Mouse (Mus musculus) gastrocnemius, adult 2 months (tissue): ENCODE results near the gene Sag. TPM values are rescaled to one million over a fixed set of nuclear protein-coding genes. Genes with fewer than 3 reads are reported as not detected.

Source experiments
- DNase-seq: peaks from one replicate; pipeline ENCODE4 v3.0.0; 2022
- H3K27ac ChIP-seq: fragments of 200-600 bp; 2 replicates; pipeline ENCODE4 v1.8.1; 2022; ENCODE audit warnings: mild to moderate bottlenecking
- H3K4me3 ChIP-seq: fragments of 200-600 bp; 2 replicates; pipeline ENCODE4 v1.8.1; 2022; ENCODE audit warnings: mild to moderate bottlenecking, moderate library complexity
- CTCF ChIP-seq: fragments of 200-600 bp; IDR thresholded peaks from 2 replicates; pipeline ENCODE4 v1.8.1; 2022; ENCODE audit warnings: antibody characterized with exemption, mild to moderate bottlenecking, moderate library complexity
- intact Hi-C: fragments of 180-260 bp; cut with DNase I; formaldehyde crosslinking; loops from one replicate; pipeline ENCODE4 v1.15.1; 2025
- long read RNA-seq, 2 experiments: library from polyadenylated mRNA; stranded (forward); transcript quantifications; one replicate each; pipeline ENCODE4 v2.0.0; 2021
- total RNA-seq, 2 experiments: library from RNA; stranded (reverse); gene quantifications; 2 replicates each; pipeline ENCODE4 v1.2.3; 2021

Sag gene
- under 1 TPM; 0.17 to 0.23 TPM for total RNA-seq
- long read RNA-seq, experiment 1: 0 reads
- long read RNA-seq, experiment 2: 0 reads

- intact Hi-C loops: no loop called here
- TF ChIP-seq CTCF: no peak
These were observed at the start of gene Sag for GRCm38 (mm10) chr1:87803576-87803975. Gene Sag (plus strand): TSS chr1:87803680.

GRCm38 (mm10) chr1:87755641-87756470 lies 47.6 kb upstream of the Sag start, which contains the start of gene Atg16l1:
Gene Atg16l1 (plus strand): TSS chr1:87755870.
- TF ChIP-seq CTCF: peak; percentile 66
- Histone ChIP-seq H3K4me3 (peak within 1 kb of the TSS; percentile 80), H3K27ac (peak within 1 kb of the TSS; percentile 96)
- intact Hi-C loops: loop anchor here (10.0 kb wide), 1 partner anchor 311 kb away; no protein-coding TSS in a partner anchor
- peak; percentile 96 for DNase-seq

More at GRCm38 (mm10) chr1:87803576-87803975, at the start of gene Sag:
- H3K4me3 ChIP-seq: no peak within 1 kb of the TSS
- DNase-seq: no peak
- no peak within 1 kb of the TSS for H3K27ac ChIP-seq

DNA sequence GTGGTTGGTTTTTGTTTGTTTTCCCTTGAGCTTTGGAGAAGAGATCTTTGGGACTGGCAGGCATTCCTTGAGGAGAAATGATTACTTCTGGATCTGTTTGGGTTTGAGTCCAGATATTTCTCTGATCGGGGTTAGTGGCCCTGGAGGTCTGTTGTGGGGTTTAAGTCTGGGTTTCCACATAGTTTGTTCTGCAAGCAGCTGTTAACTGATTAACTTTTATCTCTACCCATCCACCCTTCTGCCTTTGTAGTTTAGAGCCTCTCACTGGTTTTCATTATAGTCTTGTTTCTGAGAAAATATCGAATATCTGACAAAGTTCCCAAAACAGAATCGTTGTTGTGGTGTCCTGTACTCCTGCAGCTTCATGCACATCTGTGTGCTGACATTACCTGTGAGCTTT lies 39.7 kb upstream of the Sag start:
- no peak for DNase-seq
- Histone ChIP-seq H3K4me3 (no peak overlapping the region), H3K27ac (no peak overlapping the region)
- intact Hi-C loops: no loop called here
- TF ChIP-seq CTCF: no peak

DNA sequence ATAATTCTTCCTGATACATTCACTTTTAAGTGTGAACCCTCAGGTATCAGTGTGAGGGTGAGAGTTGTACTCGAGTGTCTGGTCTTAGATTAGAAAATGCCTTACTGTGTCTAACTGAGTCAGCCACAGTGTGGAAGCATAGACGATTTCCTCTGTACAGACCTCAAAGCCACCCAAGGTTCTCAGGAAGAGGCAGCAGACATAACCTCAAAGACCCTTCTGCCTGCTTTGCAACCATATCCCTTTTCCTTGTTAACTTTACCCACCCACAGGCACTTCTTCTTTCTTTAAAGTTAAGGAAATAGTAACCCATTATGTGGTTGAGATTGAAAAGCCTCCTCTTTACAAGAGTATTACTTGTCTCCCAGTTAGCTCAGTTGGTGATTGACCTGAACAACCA lies 37.7 kb upstream of the Sag start:
- intact Hi-C loops: loop anchor here (5.0 kb wide), 1 partner anchor 157 kb away; no protein-coding TSS in a partner anchor

DNA sequence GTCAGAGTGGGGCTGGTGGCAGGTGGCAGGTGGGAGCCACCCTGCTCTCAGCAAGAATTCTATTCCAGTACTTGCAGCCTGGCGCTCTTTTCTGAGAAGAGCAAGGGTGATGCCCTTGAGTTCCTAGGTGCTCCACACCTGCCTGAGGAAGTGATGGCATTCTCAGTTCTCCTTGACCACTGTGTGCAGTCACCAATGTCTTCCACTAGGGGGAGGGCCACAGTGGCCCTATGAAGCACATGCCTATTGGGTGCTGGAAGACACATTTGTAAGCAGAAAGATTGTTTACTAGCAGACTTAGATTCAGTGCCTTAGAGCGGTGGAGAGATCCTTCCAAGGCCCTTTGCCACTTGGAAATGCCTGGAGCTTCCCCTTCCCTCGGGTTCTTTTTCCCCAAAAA lies 37.2 kb upstream of the Sag start:
- Histone ChIP-seq H3K27ac (no peak overlapping the region), H3K4me3 (no peak overlapping the region)
- no peak for DNase-seq
- intact Hi-C loops: loop anchor here (5.0 kb wide), 1 partner anchor 156 kb away; no protein-coding TSS in a partner anchor
- TF ChIP-seq CTCF: peak; percentile 73

More for the DNA sequence above, 37.7 kb upstream of the Sag start:
- no peak for TF ChIP-seq CTCF
- no peak for DNase-seq
- Histone ChIP-seq H3K27ac (no peak overlapping the region), H3K4me3 (no peak overlapping the region)

DNA sequence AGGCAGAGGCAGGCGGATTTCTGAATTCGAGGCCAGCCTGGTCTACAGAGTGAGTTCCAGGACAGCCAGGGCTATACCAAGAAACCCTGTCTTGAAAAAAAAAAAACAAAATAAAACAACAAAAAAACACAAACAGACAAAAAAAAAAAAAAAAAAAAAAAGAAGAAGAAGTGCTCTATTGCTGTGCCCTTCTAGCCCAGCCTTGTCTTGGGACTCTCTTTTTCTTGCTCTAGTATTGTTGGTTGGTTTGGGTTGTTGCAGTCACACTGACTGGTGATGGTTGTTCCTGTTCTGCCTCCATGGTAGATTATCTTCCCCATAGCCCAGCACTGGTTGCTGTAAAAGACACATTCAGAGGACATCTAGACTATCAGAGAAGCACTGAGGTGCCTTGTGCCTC lies 34.2 kb upstream of the Sag start:
- TF ChIP-seq CTCF: no peak
- Histone ChIP-seq H3K27ac (no peak overlapping the region), H3K4me3 (no peak overlapping the region)
- DNase-seq: no peak
- intact Hi-C loops: loop anchor here (5.0 kb wide), 1 partner anchor 153 kb away; no protein-coding TSS in a partner anchor

DNA sequence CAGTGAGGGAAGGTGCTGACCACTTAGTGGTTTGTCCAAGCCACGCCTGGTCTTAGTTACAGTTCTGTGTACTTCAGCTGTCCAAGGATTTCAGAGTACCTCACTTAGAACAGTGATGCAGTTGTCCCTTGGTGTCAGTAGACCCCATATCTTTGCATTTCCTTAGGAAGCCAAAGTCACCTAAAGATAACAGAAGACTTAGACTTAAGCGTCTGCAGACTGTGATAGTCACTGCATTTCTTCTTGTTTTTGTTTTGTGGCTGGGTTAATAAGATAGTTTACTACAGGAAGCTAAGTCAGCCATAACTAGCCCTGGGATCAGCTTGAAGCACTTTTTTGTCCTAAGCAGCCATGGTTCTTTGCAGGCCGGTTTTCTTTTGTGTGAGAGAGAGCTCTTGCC lies 33.0 kb upstream of the Sag start:
- no peak overlapping the region for H3K4me3 ChIP-seq
- intact Hi-C loops: loop anchor here (10.0 kb wide), 1 partner anchor 214 kb away; no protein-coding TSS in a partner anchor
- DNase-seq: no peak

DNA sequence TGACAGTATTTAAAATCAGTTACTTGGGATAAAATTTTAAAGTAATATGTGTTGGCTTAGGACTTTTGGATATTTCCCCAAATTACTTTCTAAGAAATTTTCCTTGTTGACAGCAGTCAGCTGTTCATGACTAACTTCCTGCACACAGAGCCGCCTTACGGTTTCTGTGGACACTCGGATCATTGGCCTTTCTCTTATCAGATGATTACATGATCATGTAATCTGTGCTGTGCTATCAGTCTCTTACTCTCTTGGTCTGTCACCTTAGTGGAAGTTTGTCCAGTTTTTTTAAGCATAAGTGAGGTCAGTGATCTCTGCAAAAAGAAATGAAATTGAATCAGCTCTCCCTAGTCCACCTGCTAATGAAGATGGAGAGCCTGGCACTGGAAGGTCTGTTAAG lies 31.8 kb upstream of the Sag start:
- intact Hi-C loops: loop anchor here (10.0 kb wide), 1 partner anchor 213 kb away; no protein-coding TSS in a partner anchor

More for the DNA sequence above, 33.0 kb upstream of the Sag start:
- TF ChIP-seq CTCF: no peak
- H3K27ac ChIP-seq: no peak overlapping the region

GRCm38 (mm10) chr1:87773336-87773735 lies 30.1 kb upstream of the Sag start:
- no peak for DNase-seq
- intact Hi-C loops: loop anchor here (10.0 kb wide), 1 partner anchor 211 kb away; no protein-coding TSS in a partner anchor
- H3K4me3 ChIP-seq: no peak overlapping the region
- no peak for TF ChIP-seq CTCF
- no peak overlapping the region for H3K27ac ChIP-seq

More for the DNA sequence above, 31.8 kb upstream of the Sag start:
- Histone ChIP-seq H3K27ac (no peak overlapping the region), H3K4me3 (no peak overlapping the region)
- no peak for TF ChIP-seq CTCF
- no peak for DNase-seq

DNA sequence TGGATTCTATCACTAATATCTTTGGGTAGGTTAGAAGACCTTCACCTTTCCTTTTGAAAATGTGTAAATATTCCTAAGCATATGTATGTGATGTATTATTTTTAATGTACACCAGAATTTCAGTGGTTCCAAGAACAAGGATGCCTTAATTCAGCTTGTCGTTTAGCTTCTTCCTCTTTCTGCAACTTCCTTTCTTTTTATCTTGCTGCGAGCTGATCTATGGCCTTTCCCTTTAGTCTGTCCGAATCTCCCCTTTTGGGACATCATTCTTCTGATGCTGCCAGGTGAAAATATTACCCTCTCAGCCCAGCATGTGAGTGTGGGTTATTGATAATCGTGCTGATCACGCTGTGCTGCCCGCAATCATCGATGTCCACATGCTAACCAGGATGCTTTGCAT lies 28.6 kb upstream of the Sag start:
- Histone ChIP-seq H3K27ac (no peak overlapping the region), H3K4me3 (no peak overlapping the region)
- no peak for TF ChIP-seq CTCF
- no peak for DNase-seq
- intact Hi-C loops: loop anchor here (10.0 kb wide), 1 partner anchor 210 kb away; no protein-coding TSS in a partner anchor

- intact Hi-C loops: loop anchor here (10.0 kb wide), 1 partner anchor 206 kb away; no protein-coding TSS in a partner anchor
- H3K27ac ChIP-seq: no peak overlapping the region
- TF ChIP-seq CTCF: no peak
- no peak overlapping the region for H3K4me3 ChIP-seq
- no peak for DNase-seq
These were observed 24.2 kb upstream of the Sag start for GRCm38 (mm10) chr1:87779204-87779785.

DNA sequence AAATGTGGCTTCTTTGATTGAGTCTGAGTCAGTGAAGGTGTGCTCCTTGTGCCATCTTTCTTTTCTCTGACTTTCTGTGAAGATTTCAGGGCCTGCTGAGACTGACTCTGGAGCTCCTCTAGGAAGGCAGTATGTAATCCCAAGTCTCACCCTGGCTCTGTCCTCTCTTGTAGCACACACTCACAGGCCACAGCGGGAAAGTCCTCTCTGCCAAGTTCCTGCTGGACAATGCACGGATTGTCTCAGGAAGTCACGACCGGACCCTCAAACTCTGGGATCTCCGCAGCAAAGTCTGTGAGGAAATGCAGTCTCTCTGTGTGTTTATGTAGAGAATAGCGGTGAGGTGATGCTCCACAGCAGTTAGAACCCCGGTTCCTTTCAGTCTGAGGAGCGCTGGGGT lies 17.8 kb upstream of the Sag start:
- H3K27ac ChIP-seq: no peak overlapping the region; the same call in 1 of the 2 replicates
- TF ChIP-seq CTCF: no peak
- DNase-seq: no peak
- no peak overlapping the region for H3K4me3 ChIP-seq
- intact Hi-C loops: loop anchor here (2.0 kb wide), 1 partner anchor 139 kb away; no protein-coding TSS in a partner anchor

DNA sequence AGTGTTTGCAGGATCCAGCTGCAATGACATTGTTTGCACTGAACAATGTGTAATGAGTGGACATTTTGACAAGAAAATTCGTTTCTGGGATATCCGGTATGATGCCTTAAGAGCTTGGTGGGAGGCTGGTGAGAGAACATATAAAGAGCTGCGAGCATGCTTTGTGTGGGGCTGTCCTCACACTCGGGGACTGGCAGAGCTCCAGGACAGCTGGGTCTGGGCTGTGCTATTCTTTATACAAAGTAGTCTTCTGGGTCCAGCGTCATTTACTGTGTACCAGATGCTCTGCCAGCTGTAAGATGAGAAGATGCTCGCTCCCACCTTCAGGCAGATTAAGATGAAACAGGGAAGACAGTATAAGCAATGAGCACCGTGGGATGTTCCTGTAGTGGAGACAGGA lies 17.2 kb upstream of the Sag start:
- intact Hi-C loops: loop anchor here (2.0 kb wide), 1 partner anchor 139 kb away; no protein-coding TSS in a partner anchor
- TF ChIP-seq CTCF: no peak
- no peak overlapping the region for H3K27ac ChIP-seq
- peak; percentile 56 for DNase-seq
- no peak overlapping the region for H3K4me3 ChIP-seq
